Mouse (Mus musculus): Measurements from ENCODE around the gene Ss18l2. TPM values are rescaled to one million over a fixed set of nuclear protein-coding genes. Genes with fewer than 3 reads are reported as not detected.

Gene Ss18l2
- polyA plus RNA-seq (2016; fragmentation: Nextera tagmentation; extraction: Ambion mirVana): 131 and 134 TPM in 2 replicates

DNA sequence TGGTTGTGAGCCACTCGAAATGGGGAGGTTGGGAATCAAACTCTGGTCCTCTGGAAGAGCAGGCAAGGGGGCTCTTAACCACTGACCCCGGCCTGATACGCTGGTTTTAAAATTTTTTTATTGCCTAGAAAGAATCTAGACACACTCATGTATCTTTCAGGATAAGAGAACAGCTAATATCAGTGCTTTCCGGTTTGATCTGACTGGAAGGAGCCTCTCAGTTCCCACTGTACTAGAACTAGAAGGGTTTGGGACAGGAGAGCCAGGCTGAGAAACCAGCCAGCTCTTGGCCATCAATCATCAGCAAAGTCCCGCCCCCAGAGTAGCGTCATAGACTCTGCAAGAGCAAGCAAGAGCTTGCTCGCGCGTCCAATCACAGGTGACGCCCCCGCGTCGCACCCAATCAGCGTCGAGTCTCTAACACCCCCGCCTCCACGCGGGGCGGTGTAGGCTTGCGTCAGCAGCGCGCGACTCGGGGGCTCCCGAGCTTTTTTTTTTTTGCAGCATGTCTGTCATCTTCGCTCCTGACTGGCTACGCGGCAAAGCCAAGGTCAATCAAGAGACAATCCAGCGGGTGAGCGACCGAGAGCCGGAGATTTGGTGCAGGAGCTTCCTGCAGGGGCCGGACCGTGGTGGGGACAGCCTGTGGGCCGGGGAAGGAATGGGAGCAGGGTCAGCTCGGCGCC, at the start of gene Ss18l2:
Gene Ss18l2 (plus strand): TSS at position 432 of the 686 bp plus-strand sequence.
- peak; percentile 99 for ATAC-seq (ENCODE audit: low FRiP score, low read depth)
- H3K9ac ChIP-seq: peak within 1 kb of the TSS; percentile 89
- 5% methylated on average over 37 of the region's 37 CpGs for WGBS
- peak within 1 kb of the TSS; percentile 72 for H3K27ac ChIP-seq
- peaks cover 26% of the 10 kb centered on the region for H3K4me1 ChIP-seq
- peak within 1 kb of the TSS; percentile 85 for H3K4me2 ChIP-seq (replicated peaks)
- H3K9me3 ChIP-seq: no peaks in the 10 kb centered on the region
- H3K4me3 ChIP-seq: peak within 1 kb of the TSS; percentile 69
- H3K36me3 ChIP-seq: peaks cover 17% of the 10 kb centered on the region
- H3K27me3 ChIP-seq (replicated peaks): no peaks in the 10 kb centered on the region

DNA sequence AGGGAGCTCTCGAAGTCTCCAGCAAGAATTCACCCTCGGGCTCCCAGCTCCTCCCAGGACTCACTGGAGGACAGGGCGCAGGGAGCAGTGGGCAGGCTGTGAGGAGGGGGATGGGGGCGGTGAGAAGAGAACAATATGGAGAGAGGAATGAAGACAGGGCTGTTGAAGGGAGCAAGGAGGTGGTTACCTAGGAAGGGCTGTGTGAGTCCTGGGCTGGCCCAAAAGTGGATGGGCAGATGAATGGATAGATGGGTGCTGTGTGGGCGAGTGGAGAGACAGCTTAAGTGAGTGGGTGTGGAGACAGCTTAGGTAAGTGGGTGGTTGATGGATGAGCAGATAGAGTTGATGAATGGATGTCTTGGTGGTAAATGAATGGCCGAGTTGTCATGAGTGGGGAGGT, 46.7 kb upstream of the Ss18l2 start:
- 86% methylated on average over 6 of the region's 6 CpGs for WGBS
- Histone ChIP-seq H3K27me3 (replicated peaks) (peaks cover 10% of the 10 kb centered on the region), H3K4me3 (no peak overlapping the region), H3K9ac (no peak overlapping the region), H3K9me3 (no peaks in the 10 kb centered on the region), H3K36me3 (no peaks in the 10 kb centered on the region), H3K27ac (no peak overlapping the region), H3K4me2 (replicated peaks) (no peak overlapping the region), H3K4me1 (no peaks in the 10 kb centered on the region; the same call in 1 of the 2 replicates)
- no peak for ATAC-seq (ENCODE audit: low FRiP score, low read depth)

DNA sequence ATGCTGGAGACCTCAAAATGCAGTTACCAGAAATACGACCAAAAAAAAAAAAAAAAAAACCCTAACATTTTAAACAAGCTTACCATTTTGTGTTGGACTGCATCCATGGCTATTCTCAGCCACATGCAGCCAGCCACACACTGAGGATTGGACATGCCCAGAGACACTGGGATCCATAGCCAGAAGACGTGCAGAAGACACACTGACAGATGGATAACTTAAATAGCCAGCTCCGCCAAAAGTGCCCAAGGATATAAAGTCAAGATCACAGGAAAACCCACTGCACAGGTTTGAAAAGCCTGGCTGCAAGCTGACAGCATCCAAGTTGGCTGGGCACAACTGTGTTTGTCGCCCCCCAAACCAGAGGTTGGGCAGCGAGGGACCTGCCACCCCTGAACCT, 46.0 kb upstream of the Ss18l2 start:
- WGBS: 89% methylated on average over 5 of the region's 5 CpGs
- peaks cover 1% of the 10 kb centered on the region for H3K4me1 ChIP-seq
- H3K36me3 ChIP-seq: no peaks in the 10 kb centered on the region
- peaks cover 16% of the 10 kb centered on the region for H3K27me3 ChIP-seq (replicated peaks)
- no peak overlapping the region for H3K9ac ChIP-seq
- no peaks in the 10 kb centered on the region for H3K9me3 ChIP-seq
- H3K27ac ChIP-seq: no peak overlapping the region
- ATAC-seq (ENCODE audit: low FRiP score, low read depth): no peak
- no peak overlapping the region for H3K4me3 ChIP-seq
- no peak overlapping the region for H3K4me2 ChIP-seq (replicated peaks)

DNA sequence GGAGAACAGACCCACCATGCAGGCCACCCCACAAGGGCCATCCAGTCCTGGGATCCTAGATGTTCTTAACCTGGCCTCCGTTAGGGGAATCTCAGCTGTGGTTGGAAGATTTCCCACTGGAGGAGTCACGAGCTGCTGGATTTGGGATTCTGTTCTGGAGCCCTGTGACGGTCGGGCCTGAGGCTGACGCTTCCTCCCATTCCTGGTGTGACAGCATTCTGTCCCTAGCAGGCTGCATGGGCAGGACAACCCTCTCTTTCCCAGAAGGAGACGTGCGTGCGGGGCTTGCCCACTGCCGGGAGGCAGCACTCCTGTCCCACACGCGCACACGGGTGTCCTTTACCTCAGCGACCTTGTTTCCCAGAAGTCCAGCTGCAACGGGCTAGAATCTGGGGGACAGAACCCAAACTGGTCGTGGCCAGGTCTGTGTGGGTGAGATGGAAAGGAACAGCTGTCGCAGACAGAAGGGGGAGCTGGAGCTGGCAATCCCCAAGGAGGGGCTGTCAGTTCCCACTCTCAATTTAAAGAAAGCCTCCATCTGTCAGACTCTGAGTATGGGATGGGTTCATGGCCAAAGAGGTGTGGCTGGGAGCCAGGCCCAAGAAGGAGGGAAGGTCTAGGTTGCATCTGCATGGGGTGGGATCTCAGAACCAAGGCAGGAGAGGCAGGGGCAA, 43.0 kb upstream of the Ss18l2 start:
- no peak overlapping the region for H3K4me2 ChIP-seq (replicated peaks)
- H3K27ac ChIP-seq: peak overlapping the region; percentile 15; the same call in 1 of the 2 replicates
- 70% methylated on average over 16 of the region's 16 CpGs for WGBS
- peaks cover 33% of the 10 kb centered on the region for H3K27me3 ChIP-seq (replicated peaks)
- H3K9ac ChIP-seq: no peak overlapping the region
- H3K36me3 ChIP-seq: no peaks in the 10 kb centered on the region
- no peak overlapping the region for H3K4me3 ChIP-seq
- H3K9me3 ChIP-seq: no peaks in the 10 kb centered on the region
- peaks cover 17% of the 10 kb centered on the region for H3K4me1 ChIP-seq
- ATAC-seq (ENCODE audit: low FRiP score, low read depth): no peak

DNA sequence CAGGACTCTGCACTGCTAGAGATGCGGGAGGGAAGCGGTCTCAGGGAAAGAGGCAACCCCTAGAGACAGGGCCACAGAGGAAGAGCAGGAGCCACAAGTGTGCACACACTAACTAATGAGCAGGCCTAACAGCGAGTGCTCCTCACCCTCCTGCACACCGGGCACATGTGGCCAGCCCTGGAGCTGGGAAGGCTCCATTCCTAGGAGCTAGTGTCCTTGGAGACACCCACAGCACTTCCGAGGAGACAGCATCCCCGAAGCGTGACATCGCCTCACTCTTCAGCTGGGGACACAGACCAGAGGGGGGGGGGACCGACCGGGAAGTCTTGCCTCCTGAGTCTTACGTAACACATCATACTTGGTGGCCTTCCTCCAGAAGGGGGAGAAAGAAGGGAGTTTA, 42.3 kb upstream of the Ss18l2 start:
- ATAC-seq (ENCODE audit: low FRiP score, low read depth): no peak
- no peak overlapping the region for H3K9ac ChIP-seq
- peaks cover 33% of the 10 kb centered on the region for H3K27me3 ChIP-seq (replicated peaks)
- H3K27ac ChIP-seq: no peak overlapping the region
- H3K4me2 ChIP-seq (replicated peaks): no peak overlapping the region
- 70% methylated on average over 11 of the region's 11 CpGs for WGBS
- no peak overlapping the region for H3K4me3 ChIP-seq
- peaks cover 17% of the 10 kb centered on the region for H3K4me1 ChIP-seq
- H3K9me3 ChIP-seq: no peaks in the 10 kb centered on the region
- no peaks in the 10 kb centered on the region for H3K36me3 ChIP-seq

DNA sequence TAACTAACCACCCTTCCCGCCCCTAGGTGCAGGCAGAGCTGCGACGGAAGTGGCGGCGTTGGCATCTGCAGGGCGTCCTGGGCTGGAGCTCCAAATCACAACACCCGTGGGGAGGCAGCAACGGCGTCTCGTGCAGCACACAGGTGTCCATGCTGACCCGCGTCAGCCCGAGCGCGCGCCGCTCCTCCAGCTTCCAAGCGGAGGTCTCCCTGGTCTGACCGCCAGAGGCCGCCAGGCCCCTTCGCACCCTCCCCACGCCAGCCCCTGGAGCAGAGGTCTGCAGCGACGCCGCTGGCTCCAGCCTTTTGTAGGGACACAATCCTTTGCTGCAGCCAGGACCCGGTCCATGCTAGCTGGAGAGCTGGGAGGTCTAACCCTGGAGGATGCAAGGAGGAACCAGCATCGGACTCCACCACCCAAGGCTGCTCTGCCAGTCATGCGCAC, 40.8 kb upstream of the Ss18l2 start:
- 0 out of 2 replicates have a peak overlapping the region, but pooled peaks have one; percentile 29 for H3K9ac ChIP-seq
- peak overlapping the region; percentile 62 for H3K4me2 ChIP-seq (replicated peaks)
- peak; percentile 55; the same call in 1 of the 2 replicates for ATAC-seq (ENCODE audit: low FRiP score, low read depth)
- no peak overlapping the region for H3K27ac ChIP-seq
- peak overlapping the region; percentile 27 for H3K4me3 ChIP-seq
- H3K27me3 ChIP-seq (replicated peaks): peaks cover 33% of the 10 kb centered on the region
- H3K4me1 ChIP-seq: peaks cover 17% of the 10 kb centered on the region
- no peaks in the 10 kb centered on the region for H3K9me3 ChIP-seq
- H3K36me3 ChIP-seq: no peaks in the 10 kb centered on the region
- WGBS: under 1% methylated on average over 28 of the region's 28 CpGs

DNA sequence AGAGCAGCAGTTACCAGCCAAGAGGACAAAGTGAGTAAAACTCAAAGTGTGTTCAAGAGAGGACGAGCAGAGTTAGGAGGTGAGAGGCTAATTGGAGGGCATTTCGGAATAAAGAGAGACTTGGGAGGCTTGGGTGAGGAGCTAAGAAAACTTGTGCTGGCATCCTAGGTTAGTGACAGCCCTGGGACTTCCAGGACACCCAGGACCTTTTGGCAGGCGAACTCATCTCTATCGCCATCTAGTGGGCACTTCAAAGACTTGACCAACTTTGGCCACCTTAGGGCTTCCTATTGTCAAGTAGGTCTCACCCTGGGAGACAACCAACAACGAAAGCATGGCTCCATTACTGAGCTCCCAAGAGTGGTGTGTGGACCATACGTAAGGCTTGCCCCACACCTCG, 38.8 kb upstream of the Ss18l2 start:
- ATAC-seq (ENCODE audit: low FRiP score, low read depth): no peak
- WGBS: 19% methylated on average over 7 of the region's 7 CpGs
- H3K27ac ChIP-seq: no peak overlapping the region
- peaks cover 33% of the 10 kb centered on the region for H3K27me3 ChIP-seq (replicated peaks)
- H3K36me3 ChIP-seq: no peaks in the 10 kb centered on the region
- H3K9ac ChIP-seq: no peak overlapping the region
- H3K4me1 ChIP-seq: peaks cover 17% of the 10 kb centered on the region
- H3K9me3 ChIP-seq: no peaks in the 10 kb centered on the region
- no peak overlapping the region for H3K4me3 ChIP-seq
- H3K4me2 ChIP-seq (replicated peaks): no peak overlapping the region

DNA sequence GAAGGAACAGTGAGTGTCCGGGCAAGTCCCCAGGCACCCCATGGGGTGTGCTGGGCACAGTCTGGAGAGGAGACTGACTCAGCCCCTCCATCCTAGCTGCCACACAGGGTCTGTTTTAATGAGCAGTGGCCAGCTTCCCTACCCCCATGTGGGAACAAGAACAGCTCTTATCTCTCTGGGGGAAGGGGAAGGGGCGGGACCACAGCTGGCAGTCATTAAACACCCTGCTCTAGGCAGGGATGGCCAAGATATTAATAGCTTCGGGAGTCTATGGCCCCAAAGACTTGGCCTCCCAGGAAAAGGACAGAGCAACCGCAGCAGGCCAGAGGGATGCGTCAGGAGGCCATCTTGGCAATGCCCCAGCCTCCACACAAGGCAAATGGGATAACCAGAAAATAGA, 37.8 kb upstream of the Ss18l2 start:
- no peak for ATAC-seq (ENCODE audit: low FRiP score, low read depth)
- H3K9ac ChIP-seq: no peak overlapping the region
- no peak overlapping the region for H3K4me3 ChIP-seq
- 67% methylated on average over 5 of the region's 5 CpGs for WGBS
- H3K4me2 ChIP-seq (replicated peaks): no peak overlapping the region
- H3K9me3 ChIP-seq: no peaks in the 10 kb centered on the region
- H3K27ac ChIP-seq: no peak overlapping the region
- peaks cover 17% of the 10 kb centered on the region for H3K4me1 ChIP-seq
- H3K36me3 ChIP-seq: no peaks in the 10 kb centered on the region
- peaks cover 33% of the 10 kb centered on the region for H3K27me3 ChIP-seq (replicated peaks)

DNA sequence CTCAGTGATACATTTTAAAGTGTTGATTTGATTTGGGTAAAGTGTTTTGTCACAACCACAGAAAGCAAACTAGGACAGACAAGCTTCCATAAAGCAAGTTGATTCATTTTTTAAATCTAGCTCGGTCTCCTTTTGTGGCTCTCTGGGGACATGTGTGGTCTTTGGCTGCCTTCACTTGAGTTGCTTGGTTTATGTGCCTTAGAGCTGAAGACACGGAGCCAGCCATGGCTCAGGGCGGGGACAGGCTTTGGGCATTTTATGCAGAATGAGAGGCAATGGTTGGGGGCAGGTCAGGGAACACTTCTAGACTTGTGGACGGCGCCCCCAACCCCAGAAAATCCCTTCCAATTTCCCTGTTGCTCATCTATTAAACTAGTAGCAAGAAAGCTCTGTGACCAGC, 36.4 kb upstream of the Ss18l2 start:
- Histone ChIP-seq H3K4me1 (peaks cover 17% of the 10 kb centered on the region), H3K4me3 (no peak overlapping the region), H3K9ac (no peak overlapping the region), H3K36me3 (no peaks in the 10 kb centered on the region), H3K27me3 (replicated peaks) (peaks cover 21% of the 10 kb centered on the region), H3K27ac (no peak overlapping the region), H3K4me2 (replicated peaks) (no peak overlapping the region), H3K9me3 (no peaks in the 10 kb centered on the region)
- ATAC-seq (ENCODE audit: low FRiP score, low read depth): no peak
- WGBS: 86% methylated on average over 5 of the region's 5 CpGs

DNA sequence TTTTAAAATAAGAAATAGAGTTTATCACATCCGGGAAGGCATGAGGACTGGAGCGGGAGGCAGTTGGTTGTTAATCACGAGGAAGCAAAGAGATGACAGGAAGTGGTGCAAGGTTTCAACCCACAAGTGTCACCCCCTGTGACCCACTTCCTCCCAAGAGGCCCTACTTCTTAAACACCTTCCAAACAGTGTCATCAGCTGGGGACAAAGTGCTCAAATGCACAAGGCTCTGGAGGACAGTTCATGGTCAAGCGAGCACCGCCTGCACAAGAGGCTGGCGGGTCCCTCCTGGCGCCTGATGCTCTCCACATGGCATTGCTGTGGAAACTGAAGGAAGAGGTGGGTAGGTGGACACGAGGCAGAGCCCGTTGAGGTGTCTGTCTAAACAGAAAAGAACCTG, 35.1 kb upstream of the Ss18l2 start:
- Histone ChIP-seq H3K4me1 (peaks cover 7% of the 10 kb centered on the region), H3K36me3 (no peaks in the 10 kb centered on the region), H3K9me3 (no peaks in the 10 kb centered on the region), H3K4me2 (replicated peaks) (no peak overlapping the region), H3K27ac (no peak overlapping the region), H3K27me3 (replicated peaks) (peaks cover 9% of the 10 kb centered on the region; the same call in 1 of the 2 replicates), H3K4me3 (no peak overlapping the region), H3K9ac (no peak overlapping the region)
- WGBS: 83% methylated on average over 9 of the region's 9 CpGs
- ATAC-seq (ENCODE audit: low FRiP score, low read depth): no peak

DNA sequence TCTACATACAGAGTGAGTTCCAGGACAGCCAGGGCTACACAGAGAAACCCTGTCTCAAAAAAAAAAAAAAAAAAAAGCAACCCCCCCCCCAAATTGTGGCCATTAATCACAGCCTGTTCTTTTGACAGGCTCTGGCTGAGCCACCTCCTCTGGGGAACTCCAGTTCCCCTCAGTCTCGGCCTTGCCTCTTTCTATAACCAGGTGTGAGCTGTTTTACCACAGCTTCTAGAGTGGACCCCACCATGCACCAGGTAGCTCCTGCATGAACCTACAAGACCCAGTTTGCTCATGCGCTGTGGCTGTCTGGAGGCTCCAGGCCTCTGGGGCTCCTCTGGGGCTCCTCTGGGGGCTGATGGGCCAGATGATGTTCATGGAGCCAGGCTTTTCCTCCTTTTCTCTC, 34.6 kb upstream of the Ss18l2 start:
- 0 out of 2 replicates have a peak, but pooled peaks cover 2% of the 10 kb centered on the region for H3K4me1 ChIP-seq
- H3K4me2 ChIP-seq (replicated peaks): no peak overlapping the region
- peaks cover 3% of the 10 kb centered on the region; the same call in 1 of the 2 replicates for H3K27me3 ChIP-seq (replicated peaks)
- H3K4me3 ChIP-seq: no peak overlapping the region
- H3K27ac ChIP-seq: no peak overlapping the region
- no peaks in the 10 kb centered on the region for H3K36me3 ChIP-seq
- no peak for ATAC-seq (ENCODE audit: low FRiP score, low read depth)
- WGBS: 78% methylated on average over 2 of the region's 2 CpGs
- H3K9ac ChIP-seq: no peak overlapping the region
- H3K9me3 ChIP-seq: no peaks in the 10 kb centered on the region

DNA sequence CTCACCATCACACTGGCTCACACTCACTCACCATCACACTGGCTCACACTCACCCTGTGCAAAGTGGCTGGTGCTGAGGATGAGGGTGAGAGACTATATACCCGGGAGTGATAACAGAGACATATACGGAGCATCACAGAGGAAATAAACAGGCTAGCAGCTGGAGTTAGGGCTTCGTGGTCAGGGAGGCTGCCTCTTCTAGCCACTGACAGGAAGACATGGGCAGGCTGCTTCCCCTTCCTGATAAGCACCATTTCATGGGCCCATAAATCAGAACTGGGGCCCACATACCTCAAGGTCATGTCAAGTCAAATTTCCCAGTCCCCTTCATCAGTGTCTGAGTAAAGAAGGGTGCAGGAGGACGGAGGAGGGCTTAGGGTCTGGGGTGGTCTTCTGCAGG, 33.1 kb upstream of the Ss18l2 start:
- Histone ChIP-seq H3K27ac (no peak overlapping the region), H3K9me3 (no peaks in the 10 kb centered on the region), H3K4me2 (replicated peaks) (no peak overlapping the region), H3K4me1 (no peaks in the 10 kb centered on the region), H3K27me3 (replicated peaks) (no peaks in the 10 kb centered on the region), H3K9ac (no peak overlapping the region), H3K36me3 (peaks cover 4% of the 10 kb centered on the region), H3K4me3 (no peak overlapping the region)
- no peak for ATAC-seq (ENCODE audit: low FRiP score, low read depth)
- 74% methylated on average over 4 of the region's 4 CpGs for WGBS
